Mouse (Mus musculus) heart, embryonic 14.5 days (tissue): Measurements from ENCODE around the gene Dis3l. TPM values are rescaled to one million over a fixed set of nuclear protein-coding genes. Genes with fewer than 3 reads are reported as not detected.
A peak's percentile ranks its signal among the peaks of the same experiment; 100 is the strongest.

Experiments
- ATAC-seq: fragments of 200-750 bp; cut with Nextera tagmentation; 2 replicates; pipeline ENCODE4 v1.8.0; 2017; ENCODE audit warnings: low read depth, moderate TSS enrichment; ENCODE audit not compliant: insufficient number of reproducible peaks, insufficient read depth, low FRiP score
- H3K27ac ChIP-seq, 2 experiments: fragments of 200-500 bp in 1 of 2; fragments of 300-500 bp in 1 of 2; sonication (generic) in 1 of 2; replicated peaks in 1 of 2; 2 replicates each; pipeline ENCODE4 v1.5.1; 2012 to 2014; ENCODE audit warnings: low read depth in 2 of 2, low read length in 2 of 2, control low read depth in 1 of 2, mild to moderate bottlenecking in 1 of 2, mixed read lengths in 1 of 2; ENCODE audit not compliant: control insufficient read depth in 1 of 2, insufficient read depth in 1 of 2
- H3K27me3 ChIP-seq: fragments of 300-500 bp; sonication (generic); 2 replicates; pipeline ENCODE4 v1.6.1; 2014; ENCODE audit warnings: mild to moderate bottlenecking, low read length, control low read depth; ENCODE audit not compliant: control insufficient read depth, insufficient read depth
- H3K36me3 ChIP-seq: fragments of 300-500 bp; sonication (generic); 2 replicates; pipeline ENCODE4 v1.6.1; 2014; ENCODE audit warnings: mild to moderate bottlenecking, control low read depth, low read length, mixed read lengths; ENCODE audit not compliant: control insufficient read depth, insufficient read depth
- H3K4me1 ChIP-seq, 2 experiments: fragments of 200-500 bp in 1 of 2; fragments of 300-500 bp in 1 of 2; sonication (generic) in 1 of 2; 2 replicates each; pipeline ENCODE4 v1.6.1; 2012 to 2014; ENCODE audit warnings: low read length in 2 of 2, control low read depth in 1 of 2, mixed read lengths in 1 of 2; ENCODE audit not compliant: control insufficient read depth in 2 of 2, insufficient read depth in 2 of 2
- H3K4me2 ChIP-seq: fragments of 300-500 bp; sonication (generic); 2 replicates; pipeline ENCODE4 v1.6.1; 2014; ENCODE audit warnings: mild to moderate bottlenecking, low read length
- H3K4me3 ChIP-seq, 2 experiments: fragments of 200-500 bp in 1 of 2; fragments of 300-500 bp in 1 of 2; sonication (generic) in 1 of 2; 2 replicates each; pipeline ENCODE4 v1.5.1; 2012 to 2014; ENCODE audit warnings: low read length in 2 of 2, mild to moderate bottlenecking in 2 of 2, control low read depth in 1 of 2, low read depth in 1 of 2, moderate library complexity in 1 of 2; ENCODE audit not compliant: control insufficient read depth in 1 of 2, insufficient read depth in 1 of 2
- H3K9ac ChIP-seq: fragments of 300-500 bp; sonication (generic); 2 replicates; pipeline ENCODE4 v1.6.1; 2014; ENCODE audit warnings: mild to moderate bottlenecking, low read length
- H3K9me3 ChIP-seq: fragments of 300-500 bp; sonication (generic); 2 replicates; pipeline ENCODE4 v1.6.1; 2016; ENCODE audit warnings: low read length, control low read depth; ENCODE audit not compliant: control insufficient read depth
- WGBS: fragments of 180-500 bp; shearing (Covaris S2); extraction: QIAGEN DNeasy Blood & Tissue Kit; methylation state at CpG from one replicate; pipeline ENCODE4 v1.1.7; 2014; 5-methylcytosine and 5-hydroxymethylcytosine counted together
- polyA plus RNA-seq: library from polyadenylated mRNA; unstranded; fragments of >200 nt; fragmentation: Nextera tagmentation; extraction: Ambion mirVana; gene quantifications from 2 replicates; pipeline ENCODE4 v1.2.1, GENCODE M21; 2014

The Dis3l gene
- polyA plus RNA-seq, 1 experiment from 2014 or later, result 19.3 TPM

DNA sequence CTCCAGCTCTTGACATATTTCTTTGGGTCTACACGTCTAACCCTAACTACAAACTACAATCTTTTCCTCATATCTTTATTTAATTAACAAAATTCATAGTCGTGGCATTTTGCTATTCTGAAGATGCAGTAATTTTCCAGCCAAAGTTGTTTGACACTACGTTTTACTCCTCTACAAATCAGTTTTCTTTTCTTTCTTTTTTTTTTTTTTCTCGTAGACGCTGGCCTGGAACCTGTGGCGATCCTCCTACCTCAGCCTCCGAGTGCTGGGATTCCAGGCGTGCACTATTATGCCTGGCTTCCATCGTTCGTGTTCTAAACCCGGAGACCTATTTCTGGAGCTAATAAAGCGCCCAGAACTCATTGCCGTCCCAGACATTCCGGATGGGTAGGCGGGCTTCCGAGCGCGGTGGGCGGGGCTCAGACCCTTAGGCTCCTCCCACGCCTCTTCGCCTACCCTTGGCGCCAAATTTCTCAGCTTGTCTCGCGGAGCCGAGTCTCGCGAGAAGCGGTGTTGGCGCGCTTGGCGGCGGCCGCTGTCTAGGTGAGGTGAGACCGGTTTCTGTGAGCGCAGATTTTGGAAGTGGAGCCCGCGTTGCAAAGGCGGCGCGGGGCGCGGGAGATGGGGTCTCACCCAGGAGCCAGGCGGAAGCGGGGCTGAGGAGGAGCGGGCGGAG is 59.8 kb downstream of the Dis3l start, which contains the start of gene Tipin:
TSS of gene Tipin (plus strand) at position 477 of the 676 bp plus-strand sequence.
- Histone ChIP-seq H3K9me3 (no peaks in the 10 kb centered on the region), H3K27me3 (no peaks in the 10 kb centered on the region), H3K4me3 (peak within 1 kb of the TSS; percentile 68 to 74), H3K4me2 (peak within 1 kb of the TSS; percentile 72), H3K4me1 (peaks cover 3 to 10% of the 10 kb centered on the region in 2 experiments; a peak in 3 of 4 replicates), H3K27ac (peak within 1 kb of the TSS; percentile 84 to 85), H3K36me3 (peaks cover 4% of the 10 kb centered on the region; the same call in 1 of the 2 replicates), H3K9ac (peak within 1 kb of the TSS; percentile 89)
- ATAC-seq, result peak; percentile 91
- WGBS, result 2% methylated on average over 46 of the region's 46 CpGs

DNA sequence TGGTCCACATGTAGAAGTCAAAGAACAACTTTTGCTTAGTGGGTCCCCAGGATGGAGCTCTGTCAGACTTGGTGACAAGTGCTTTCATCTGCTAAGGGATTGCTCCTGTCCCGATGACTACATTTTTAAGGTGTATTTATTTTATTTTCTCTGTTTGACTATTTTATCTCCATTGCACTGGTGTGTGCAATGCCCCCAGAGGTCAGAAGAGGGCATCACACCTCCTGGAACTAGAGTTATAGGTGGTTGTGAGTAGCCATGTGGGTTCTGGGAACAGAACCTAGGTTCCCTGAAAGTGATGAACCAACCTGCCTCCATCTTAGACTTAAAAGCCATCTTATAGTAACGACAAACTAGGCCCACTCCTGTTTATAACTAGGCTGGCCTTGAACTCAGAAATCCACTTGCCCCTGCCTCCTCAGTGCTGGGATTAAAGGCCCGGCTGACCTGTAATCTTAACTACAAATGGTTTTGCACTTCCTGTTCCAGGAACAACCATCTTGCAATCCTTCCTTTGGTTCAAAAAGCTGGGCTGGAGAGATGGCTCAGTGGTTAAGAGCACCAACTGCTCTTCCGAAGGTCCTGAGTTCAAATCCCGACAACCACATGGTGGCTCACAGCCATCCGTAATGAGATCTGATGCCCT is 62.3 kb downstream of the Dis3l start:
- no peaks in the 10 kb centered on the region for H3K27me3 ChIP-seq

DNA sequence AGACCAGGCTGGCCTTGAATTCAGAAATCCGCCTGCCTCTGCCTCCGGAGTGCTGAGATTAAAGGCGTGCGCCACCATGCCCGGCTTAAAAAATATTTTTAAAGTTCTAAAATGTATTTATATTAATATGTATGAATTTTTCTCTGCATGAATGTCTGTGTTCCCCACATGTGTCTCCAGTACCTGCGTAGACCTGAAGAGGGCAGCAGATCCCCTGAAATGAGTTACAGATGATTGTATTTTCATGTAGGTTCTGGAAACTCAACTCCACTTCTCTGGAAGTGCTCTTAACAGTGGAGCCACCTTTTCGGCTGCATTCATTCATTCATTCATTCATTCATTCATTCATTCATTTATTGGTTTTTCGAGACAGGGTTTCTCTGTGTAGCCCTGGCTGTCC is 63.4 kb downstream of the Dis3l start:
- H3K27ac ChIP-seq, result no peak overlapping the region
- H3K9ac ChIP-seq, result no peak overlapping the region
- no peaks in the 10 kb centered on the region for H3K36me3 ChIP-seq
- no peak for ATAC-seq
- H3K9me3 ChIP-seq, result no peaks in the 10 kb centered on the region
- peaks cover 3 to 8% of the 10 kb centered on the region in 2 experiments; a peak in 3 of 4 replicates for H3K4me1 ChIP-seq
- 56% methylated on average over 8 of the region's 8 CpGs for WGBS
- H3K4me2 ChIP-seq, result no peak overlapping the region
- H3K4me3 ChIP-seq, result no peak overlapping the region
- H3K27me3 ChIP-seq, result no peaks in the 10 kb centered on the region

More for the DNA sequence above, 62.3 kb downstream of the Dis3l start:
- no peak overlapping the region for H3K27ac ChIP-seq
- no peaks in the 10 kb centered on the region for H3K36me3 ChIP-seq
- no peak for ATAC-seq
- no peaks in the 10 kb centered on the region for H3K9me3 ChIP-seq
- WGBS, result 90% methylated on average over 6 of the region's 6 CpGs
- H3K4me1 ChIP-seq, result peaks cover 3 to 10% of the 10 kb centered on the region in 2 experiments; a peak in 3 of 4 replicates
- H3K4me2 ChIP-seq, result no peak overlapping the region
- no peak overlapping the region for H3K9ac ChIP-seq
- H3K4me3 ChIP-seq, result no peak overlapping the region

DNA sequence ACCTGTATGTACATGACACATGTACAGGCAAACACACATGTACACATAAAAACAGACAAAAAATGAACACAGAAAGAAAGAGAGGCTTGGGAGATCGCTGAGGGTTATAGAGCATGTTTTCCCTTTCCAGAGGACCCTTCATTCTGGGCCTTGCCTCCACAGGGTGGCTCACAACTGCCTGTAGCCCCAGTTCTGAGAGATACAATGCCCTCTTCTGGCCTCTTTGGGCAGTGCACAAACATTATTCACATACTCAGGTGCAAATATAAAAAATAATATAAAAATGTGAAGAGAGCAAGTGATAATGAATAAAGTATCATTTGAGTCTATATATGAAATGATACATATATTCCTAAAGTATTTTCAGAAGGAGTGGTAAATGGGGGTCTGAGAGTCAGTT is 66.2 kb downstream of the Dis3l start:
- no peak for ATAC-seq
- Histone ChIP-seq H3K4me2 (no peak overlapping the region), H3K9ac (no peak overlapping the region), H3K9me3 (no peaks in the 10 kb centered on the region), H3K27ac (no peak overlapping the region), H3K27me3 (no peaks in the 10 kb centered on the region), H3K4me1 (no peaks in the 10 kb centered on the region), H3K36me3 (no peaks in the 10 kb centered on the region), H3K4me3 (no peak overlapping the region)
- 62% methylated on average over 1 of the region's 1 CpGs for WGBS

DNA sequence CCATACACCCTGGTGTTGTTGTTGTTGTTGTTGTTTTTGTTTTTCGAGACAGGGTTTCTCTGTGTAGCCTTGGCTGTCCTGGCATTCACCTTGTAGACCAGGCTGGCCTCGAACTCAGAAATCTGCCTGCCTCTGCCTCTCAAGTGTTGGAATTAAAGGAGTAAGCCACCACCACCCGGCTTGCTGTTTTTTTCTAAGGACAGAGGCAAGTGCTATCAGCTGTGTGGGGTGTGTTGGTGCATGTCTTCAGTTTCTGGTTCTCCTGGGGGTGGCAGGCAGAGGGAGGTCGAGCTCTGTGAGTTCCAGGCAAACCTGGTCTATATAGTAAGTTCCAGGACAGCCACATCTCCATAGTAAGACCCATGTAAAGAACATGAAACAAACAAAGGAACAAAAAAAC is 66.8 kb downstream of the Dis3l start:
- 74% methylated on average over 4 of the region's 4 CpGs for WGBS
- Histone ChIP-seq H3K27me3 (no peaks in the 10 kb centered on the region), H3K4me3 (no peak overlapping the region), H3K4me1 (no peaks in the 10 kb centered on the region), H3K36me3 (no peaks in the 10 kb centered on the region), H3K27ac (no peak overlapping the region), H3K4me2 (no peak overlapping the region), H3K9me3 (no peaks in the 10 kb centered on the region), H3K9ac (no peak overlapping the region)
- ATAC-seq, result no peak

DNA sequence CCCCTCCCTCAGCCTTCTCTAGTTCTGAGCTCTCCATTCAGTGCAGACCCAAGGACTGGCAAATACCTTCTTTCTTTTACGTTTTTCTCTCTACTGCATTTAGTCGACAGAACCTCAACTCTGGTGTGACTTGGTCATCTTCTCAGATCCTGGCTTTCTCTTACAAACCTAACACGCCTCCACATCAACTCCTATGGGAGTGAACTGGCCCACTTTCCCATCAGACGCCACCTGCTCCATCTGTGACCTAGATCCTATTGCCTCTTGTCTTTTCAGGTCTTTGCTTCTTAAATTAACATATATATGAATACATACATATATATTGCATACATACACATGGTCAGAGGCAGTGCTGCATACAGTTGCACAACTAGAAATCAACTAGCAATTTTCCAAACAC is 67.3 kb downstream of the Dis3l start:
- no peak overlapping the region for H3K4me3 ChIP-seq
- WGBS, result 69% methylated on average over 4 of the region's 4 CpGs
- no peaks in the 10 kb centered on the region for H3K36me3 ChIP-seq
- H3K9me3 ChIP-seq, result no peaks in the 10 kb centered on the region
- H3K9ac ChIP-seq, result no peak overlapping the region
- ATAC-seq, result no peak
- no peaks in the 10 kb centered on the region for H3K4me1 ChIP-seq
- H3K27ac ChIP-seq, result no peak overlapping the region
- H3K4me2 ChIP-seq, result no peak overlapping the region
- H3K27me3 ChIP-seq, result no peaks in the 10 kb centered on the region

DNA sequence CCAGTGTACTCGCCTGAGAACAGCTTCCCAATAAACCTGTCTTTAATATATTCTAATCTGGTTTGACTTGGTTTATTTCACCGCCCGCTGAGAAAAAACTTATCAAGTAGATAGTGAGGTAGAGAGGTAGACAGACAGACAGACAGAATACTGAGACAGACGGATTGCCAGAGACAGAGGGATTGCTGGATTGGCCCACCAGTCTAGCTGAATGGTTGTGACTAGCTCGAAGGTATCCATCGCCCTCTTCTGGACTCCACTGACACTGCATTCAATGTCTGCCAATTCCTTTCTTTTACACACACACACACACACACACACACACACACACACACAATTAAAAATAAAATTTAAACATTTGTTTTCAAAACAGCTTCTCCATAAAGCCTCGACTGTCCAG is 68.5 kb downstream of the Dis3l start:
- H3K9me3 ChIP-seq, result no peaks in the 10 kb centered on the region
- no peaks in the 10 kb centered on the region for H3K27me3 ChIP-seq
- 26% methylated on average over 7 of the region's 7 CpGs for WGBS
- H3K9ac ChIP-seq, result no peak overlapping the region
- no peak overlapping the region for H3K4me3 ChIP-seq
- no peak for ATAC-seq
- H3K27ac ChIP-seq, result no peak overlapping the region
- H3K4me2 ChIP-seq, result no peak overlapping the region
- H3K4me1 ChIP-seq, result no peaks in the 10 kb centered on the region
- no peaks in the 10 kb centered on the region for H3K36me3 ChIP-seq
